Mouse (Mus musculus): Measurements from ENCODE around the gene Wdr35.
"Not testable (repeated sequence)": the region's sequence is repeated elsewhere in the genome, so short reads cannot be mapped to it uniquely, and the experiment has no call there.

Gene Wdr35

GRCm38 (mm10) chr12:8973820-8974465, at the start of gene Wdr35:
TSS of gene Wdr35 (plus strand) at chr12:8973892.
- in situ Hi-C loops (cut with MboI, MseI): no loop called here

GRCm38 (mm10) chr12:8927652-8928051, 46.0 kb upstream of the Wdr35 start:
- in situ Hi-C loops (cut with MboI, MseI): no loop called here

- in situ Hi-C loops (cut with MboI, MseI): no loop called here
Measured at GRCm38 (mm10) chr12:8928766-8929165, 44.9 kb upstream of the Wdr35 start.

- in situ Hi-C loops (cut with MboI, MseI): no loop called here
Measured at GRCm38 (mm10) chr12:8931083-8931482, 42.6 kb upstream of the Wdr35 start.

- in situ Hi-C loops (cut with MboI, MseI): no loop called here
Measured at GRCm38 (mm10) chr12:8935349-8935748, 38.3 kb upstream of the Wdr35 start.

- in situ Hi-C loops (cut with MboI, MseI): not testable (repeated sequence)
Measured at GRCm38 (mm10) chr12:8936210-8936609, 37.5 kb upstream of the Wdr35 start.

GRCm38 (mm10) chr12:8939490-8939889, 34.2 kb upstream of the Wdr35 start:
- in situ Hi-C loops (cut with MboI, MseI): no loop called here

- in situ Hi-C loops (cut with MboI, MseI): no loop called here
Measured at GRCm38 (mm10) chr12:8940011-8941005, 33.4 kb upstream of the Wdr35 start.

GRCm38 (mm10) chr12:8941131-8941615, 32.5 kb upstream of the Wdr35 start:
- in situ Hi-C loops (cut with MboI, MseI): no loop called here

GRCm38 (mm10) chr12:8941699-8942392, 31.8 kb upstream of the Wdr35 start:
- in situ Hi-C loops (cut with MboI, MseI): no loop called here

GRCm38 (mm10) chr12:8947163-8947562, 26.5 kb upstream of the Wdr35 start:
- in situ Hi-C loops (cut with MboI, MseI): no loop called here

GRCm38 (mm10) chr12:8947714-8948464, 25.8 kb upstream of the Wdr35 start, which contains the start of gene Matn3:
TSS of gene Matn3 (plus strand) at chr12:8947929.
- in situ Hi-C loops (cut with MboI, MseI): no loop called here

GRCm38 (mm10) chr12:8953136-8953535, 20.6 kb upstream of the Wdr35 start:
- in situ Hi-C loops (cut with MboI, MseI): no loop called here

GRCm38 (mm10) chr12:8954161-8954561, 19.5 kb upstream of the Wdr35 start:
- in situ Hi-C loops (cut with MboI, MseI): no loop called here

- in situ Hi-C loops (cut with MboI, MseI): no loop called here
Measured at GRCm38 (mm10) chr12:8961607-8962316, 11.9 kb upstream of the Wdr35 start.

- in situ Hi-C loops (cut with MboI, MseI): no loop called here
Measured at GRCm38 (mm10) chr12:8969828-8970227, 3.9 kb upstream of the Wdr35 start.

- in situ Hi-C loops (cut with MboI, MseI): no loop called here
Measured at GRCm38 (mm10) chr12:8975076-8975475, 1.4 kb downstream of the Wdr35 start.

GRCm38 (mm10) chr12:8993231-8993630, 19.5 kb downstream of the Wdr35 start:
- in situ Hi-C loops (cut with MboI, MseI): no loop called here

- in situ Hi-C loops (cut with MboI, MseI): no loop called here
Measured at GRCm38 (mm10) chr12:8998318-8998717, 24.6 kb downstream of the Wdr35 start.

GRCm38 (mm10) chr12:9002038-9002648, 28.5 kb downstream of the Wdr35 start:
- in situ Hi-C loops (cut with MboI, MseI): no loop called here

All from regulatory T cell (primary cell).